Mouse (Mus musculus) MEL (cell line): ENCODE measurements around the gene Bcorl1. TPM values are rescaled to one million over a fixed set of nuclear protein-coding genes. Genes with fewer than 3 reads are reported as not detected.

Experiments
- DNase-seq: peaks from one replicate; pipeline ENCODE4 v3.0.0; 2011; ENCODE audit warnings: low read depth, low spot score
- H3K27ac ChIP-seq: 2 replicates; pipeline ENCODE4 v1.5.1; 2012; ENCODE audit warnings: low read depth, mild to moderate bottlenecking, control low read depth, low read length, moderate library complexity; ENCODE audit not compliant: control insufficient read depth
- H3K27me3 ChIP-seq, 2 experiments: fragments of 150-350 bp in 1 of 2; sonication (generic) in 1 of 2; 2 replicates each; pipeline ENCODE4 v1.6.1; 2012; ENCODE audit warnings: low read length in 2 of 2, mild to moderate bottlenecking in 2 of 2, improper control_type of control experiment in 1 of 2, moderate library complexity in 1 of 2; ENCODE audit not compliant: insufficient read depth in 2 of 2, control insufficient read depth in 1 of 2
- H3K36me3 ChIP-seq, 2 experiments: 2 replicates each; pipeline ENCODE4 v1.6.1; 2012 to 2014; ENCODE audit warnings: low read length in 2 of 2, improper control_type of control experiment in 1 of 2, inconsistent platforms in 1 of 2, mild to moderate bottlenecking in 1 of 2; ENCODE audit not compliant: insufficient read depth in 2 of 2, control insufficient read depth in 1 of 2
- H3K4me1 ChIP-seq, 2 experiments: fragments of 150-350 bp in 1 of 2; sonication (generic) in 1 of 2; 2 replicates each; pipeline ENCODE4 v1.6.1; 2012; ENCODE audit warnings: low read length in 2 of 2, improper control_type of control experiment in 1 of 2, mild to moderate bottlenecking in 1 of 2; ENCODE audit not compliant: insufficient read depth in 2 of 2, control insufficient read depth in 1 of 2
- H3K4me3 ChIP-seq, 2 experiments: fragments of 150-350 bp in 1 of 2; sonication (generic) in 1 of 2; 2 replicates each; pipeline ENCODE4 v1.5.1; 2012; ENCODE audit warnings: low read depth in 2 of 2, low read length in 2 of 2, mild to moderate bottlenecking in 2 of 2, moderate library complexity in 2 of 2, control low read depth in 1 of 2, improper control_type of control experiment in 1 of 2; ENCODE audit not compliant: control insufficient read depth in 1 of 2, insufficient read depth in 1 of 2
- H3K79me2 ChIP-seq: 2 replicates; pipeline ENCODE4 v1.6.1; 2012; ENCODE audit warnings: mild to moderate bottlenecking, low read length, moderate library complexity; ENCODE audit not compliant: control insufficient read depth, poor library complexity, insufficient read depth
- H3K9ac ChIP-seq: 2 replicates; pipeline ENCODE4 v1.6.1; 2012; ENCODE audit warnings: low read depth, mild to moderate bottlenecking, control low read depth, low read length, moderate library complexity; ENCODE audit not compliant: control insufficient read depth, poor library complexity, severe bottlenecking
- H3K9me3 ChIP-seq: fragments of 150-350 bp; sonication (generic); replicated peaks from 2 replicates; pipeline ENCODE4 v1.6.1; 2012; ENCODE audit warnings: mild to moderate bottlenecking, low read length, improper control_type of control experiment, moderate library complexity; ENCODE audit not compliant: insufficient read depth
- CHD1 ChIP-seq: IDR thresholded peaks from 2 replicates; pipeline ENCODE4 v1.6.1; 2012; ENCODE audit warnings: low read depth, mild to moderate bottlenecking, inconsistent platforms, low read length, improper control_type of control experiment
- EP300 ChIP-seq, 2 experiments: IDR thresholded peaks; 2 replicates each; pipeline ENCODE4 v1.6.1; 2011; ENCODE audit warnings: improper control_type of control experiment in 2 of 2, low read length in 2 of 2, low read depth in 1 of 2, mild to moderate bottlenecking in 1 of 2
- GABPA ChIP-seq: IDR thresholded peaks from 2 replicates; pipeline ENCODE4 v1.6.1; 2012; ENCODE audit warnings: low read depth, mild to moderate bottlenecking, inconsistent platforms, low read length, improper control_type of control experiment, moderate library complexity
- GATA1 ChIP-seq: IDR thresholded peaks from 2 replicates; pipeline ENCODE4 v1.6.1; 2011; ENCODE audit warnings: low read depth, low read length, improper control_type of control experiment
- JUND ChIP-seq: IDR thresholded peaks from 2 replicates; pipeline ENCODE4 v1.6.1; 2011; ENCODE audit warnings: low read depth, mild to moderate bottlenecking, improper control_type of control experiment, low read length
- KAT2A ChIP-seq: conservative IDR thresholded peaks from 2 replicates; pipeline ENCODE4 v1.6.1; 2012; ENCODE audit warnings: low read depth, low read length, improper control_type of control experiment, inconsistent platforms
- MAFK ChIP-seq: IDR thresholded peaks from 2 replicates; pipeline ENCODE4 v1.6.1; 2011; ENCODE audit warnings: low read depth, mild to moderate bottlenecking, low read length, improper control_type of control experiment, borderline replicate concordance
- MAX ChIP-seq: IDR thresholded peaks from 2 replicates; pipeline ENCODE4 v1.6.1; 2011; ENCODE audit warnings: low read length, improper control_type of control experiment
- MAZ ChIP-seq: IDR thresholded peaks from 2 replicates; pipeline ENCODE4 v1.6.1; 2012; ENCODE audit warnings: low read depth, mild to moderate bottlenecking, inconsistent platforms, low read length, improper control_type of control experiment
- MEF2A ChIP-seq: IDR thresholded peaks from 2 replicates; pipeline ENCODE4 v1.6.1; 2014; ENCODE audit warnings: low read depth, mild to moderate bottlenecking, inconsistent platforms, low read length, improper control_type of control experiment; ENCODE audit not compliant: poor library complexity, insufficient replicate concordance, severe bottlenecking; ENCODE audit errors: extremely low read depth
- MXI1 ChIP-seq: IDR thresholded peaks from 2 replicates; pipeline ENCODE4 v1.6.1; 2011; ENCODE audit warnings: mild to moderate bottlenecking, low read depth, low read length, improper control_type of control experiment
- MYB ChIP-seq: IDR thresholded peaks from 2 replicates; pipeline ENCODE4 v1.6.1; 2011; ENCODE audit warnings: mild to moderate bottlenecking, low read depth, low read length, improper control_type of control experiment
- MYC ChIP-seq: IDR thresholded peaks from 2 replicates; pipeline ENCODE4 v1.6.1; 2011; ENCODE audit warnings: low read depth, mild to moderate bottlenecking, low read length, improper control_type of control experiment, moderate library complexity
- NELFE ChIP-seq: IDR thresholded peaks from 2 replicates; pipeline ENCODE4 v1.6.1; 2011; ENCODE audit warnings: low read depth, low read length, improper control_type of control experiment
- POLR2A ChIP-seq, 2 experiments: IDR thresholded peaks; 2 replicates each; pipeline ENCODE4 v1.6.1; 2011 to 2012; ENCODE audit warnings: low read length in 2 of 2, mild to moderate bottlenecking in 2 of 2, control low read depth in 1 of 2, improper control_type of control experiment in 1 of 2, low read depth in 1 of 2, moderate library complexity in 1 of 2; ENCODE audit not compliant: control insufficient read depth in 1 of 2, insufficient read depth in 1 of 2, poor library complexity in 1 of 2
- POLR2AphosphoS2 ChIP-seq: IDR thresholded peaks from 2 replicates; pipeline ENCODE4 v1.6.1; 2011; ENCODE audit warnings: low read length, improper control_type of control experiment
- RAD21 ChIP-seq: IDR thresholded peaks from 2 replicates; pipeline ENCODE4 v1.6.1; 2011; ENCODE audit warnings: mild to moderate bottlenecking, low read depth, low read length, improper control_type of control experiment
- RCOR1 ChIP-seq: IDR thresholded peaks from 2 replicates; pipeline ENCODE4 v1.6.1; 2012; ENCODE audit warnings: low read depth, mild to moderate bottlenecking, inconsistent platforms, low read length, improper control_type of control experiment
- SIN3A ChIP-seq: IDR thresholded peaks from 2 replicates; pipeline ENCODE4 v1.6.1; 2012; ENCODE audit warnings: low read length, improper control_type of control experiment, inconsistent platforms
- TAL1 ChIP-seq: IDR thresholded peaks from 2 replicates; pipeline ENCODE4 v1.6.1; 2012; ENCODE audit warnings: mild to moderate bottlenecking, inconsistent platforms, low read length, moderate library complexity, mixed read lengths
- TBP ChIP-seq: IDR thresholded peaks from 2 replicates; pipeline ENCODE4 v1.8.0; 2011; ENCODE audit warnings: low read depth, low read length, improper control_type of control experiment
- TCF12 ChIP-seq: IDR thresholded peaks from 2 replicates; pipeline ENCODE4 v1.6.1; 2014; ENCODE audit warnings: low read depth, mild to moderate bottlenecking, inconsistent platforms, low read length, improper control_type of control experiment, moderate library complexity
- UBTF ChIP-seq: IDR thresholded peaks from 2 replicates; pipeline ENCODE4 v1.6.1; 2012; ENCODE audit warnings: low read depth, mild to moderate bottlenecking, inconsistent platforms, low read length, improper control_type of control experiment, moderate library complexity, borderline replicate concordance; ENCODE audit not compliant: insufficient read depth
- USF1 ChIP-seq: IDR thresholded peaks from 2 replicates; pipeline ENCODE4 v1.6.1; 2014; ENCODE audit warnings: low read depth, mild to moderate bottlenecking, inconsistent platforms, low read length, improper control_type of control experiment, moderate library complexity
- ZKSCAN1 ChIP-seq: IDR thresholded peaks from 2 replicates; pipeline ENCODE4 v1.6.1; 2012; ENCODE audit warnings: low read depth, mild to moderate bottlenecking, inconsistent platforms, low read length, improper control_type of control experiment, moderate library complexity
- ZNF384 ChIP-seq: IDR thresholded peaks from 2 replicates; pipeline ENCODE4 v1.6.1; 2012; ENCODE audit warnings: low read depth, mild to moderate bottlenecking, inconsistent platforms, low read length, improper control_type of control experiment
- polyA plus RNA-seq, 2 experiments: library from polyadenylated mRNA; stranded (reverse) in 1 of 2; unstranded in 1 of 2; fragments of >175 nt in 1 of 2; fragments of >200 nt in 1 of 2; gene quantifications; 2 replicates each; pipeline versions ENCODE4 v1.2.1 to v1.2.4; 2012; ENCODE audit warnings: low replicate concordance in 2 of 2, low read depth in 1 of 2; ENCODE audit not compliant: insufficient read length in 2 of 2, insufficient read depth in 1 of 2, missing spikeins in 1 of 2
- total RNA-seq: library from RNA; depleted of rRNA; stranded (reverse); fragments of 300-350 nt; gene quantifications from 2 replicates; pipeline ENCODE4 v1.2.3, GENCODE M21; 2012; rRNA removed

Bcorl1 gene
- 3.0 and 3.6 TPM in 2 replicates for total RNA-seq
- 10 to 100 TPM in 1 of 2 experiments, not detected in 1; 12.9 TPM for polyA plus RNA-seq

- Histone ChIP-seq H3K36me3 (no peaks in the 10 kb centered on the region; a peak in 1 of 4 replicates), H3K27ac (peak within 1 kb of the TSS; percentile 12; the same call in 1 of the 2 replicates), H3K27me3 (no peaks in the 10 kb centered on the region), H3K9ac (peak within 1 kb of the TSS; percentile 76), H3K4me1 (peaks cover 0 to 5% of the 10 kb centered on the region in 2 experiments; a peak in 2 of 4 replicates), H3K9me3 (no peaks in the 10 kb centered on the region), H3K79me2 (peaks cover 3% of the 10 kb centered on the region), H3K4me3 (peak within 1 kb of the TSS; percentile 80 to 87)
- DNase-seq: peak; percentile 65
- TF ChIP-seq JUND (no peak), SIN3A (peak; percentile 33; the same call in 1 of the 2 replicates), MYC (no peak), RCOR1 (no peak), GABPA (no peak), MXI1 (peak; percentile 55; the same call in 1 of the 2 replicates), USF1 (peak; percentile 66), POLR2A (IDR thresholded peaks at IDR 0.05; ENCODE audit: control insufficient read depth in 1 of 2, insufficient read depth in 1 of 2, low read depth in 1 of 2, low read length in 2 of 2, poor library complexity in 1 of 2) (peak in 1 of 2 experiments; percentile 48; a peak in 1 of 4 replicates), CHD1 (no peak), TAL1 (no peak), NELFE (0 out of 2 replicates have a peak, but pooled peaks have one; percentile 36), MEF2A (no peak), MYB (no peak), TBP (no peak), RAD21 (no peak), MAX (no peak), EP300 (IDR thresholded peaks at IDR 0.05; ENCODE audit: low read depth in 1 of 2, low read length in 2 of 2) (no peak)
Measured at GRCm38 (mm10) chrX:48341141-48341540, at the start of gene Bcorl1. Gene Bcorl1, plus strand, starts transcription at chrX:48341358.

DNA sequence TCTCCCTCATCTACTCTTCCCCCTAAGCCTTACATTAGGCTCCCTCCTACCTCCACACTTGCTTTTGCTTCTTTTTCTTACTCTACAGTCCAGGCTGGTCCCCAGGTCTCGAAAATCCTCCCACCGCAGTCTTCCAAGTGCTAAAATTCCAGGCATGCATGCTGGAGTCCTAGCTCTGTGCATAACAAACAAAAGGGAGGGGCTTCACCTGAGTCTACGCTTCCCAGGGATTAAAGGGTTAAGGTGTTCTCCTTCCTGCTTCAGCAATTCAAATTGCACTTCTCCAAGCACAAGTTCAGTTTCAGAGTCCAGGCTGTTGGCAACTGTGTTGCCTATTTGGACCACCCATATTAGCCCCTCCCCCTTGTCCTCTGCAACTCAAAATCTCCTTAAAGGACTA, 49.7 kb upstream of the Bcorl1 start:
- H3K4me1 ChIP-seq: no peaks in the 10 kb centered on the region
- no peak for TF ChIP-seq MAFK
- TF ChIP-seq MXI1: no peak
- no peak for TF ChIP-seq ZKSCAN1
- TF ChIP-seq SIN3A: no peak
- no peak for TF ChIP-seq RAD21
- TF ChIP-seq CHD1: no peak
- TF ChIP-seq MAZ: no peak
- TF ChIP-seq GABPA: no peak
- no peak for TF ChIP-seq POLR2AphosphoS2
- no peak for TF ChIP-seq KAT2A
- TF ChIP-seq JUND: no peak
- no peak for TF ChIP-seq TBP
- no peak for TF ChIP-seq GATA1
- no peak for TF ChIP-seq NELFE
- no peak for TF ChIP-seq MAX
- TF ChIP-seq TCF12: no peak
- no peak for TF ChIP-seq ZNF384
- no peak for TF ChIP-seq EP300 (IDR thresholded peaks at IDR 0.05; ENCODE audit: low read depth in 1 of 2, low read length in 2 of 2)
- TF ChIP-seq UBTF: no peak
- no peak for TF ChIP-seq MYC
- no peaks in the 10 kb centered on the region for H3K9me3 ChIP-seq

More for the DNA sequence above, 49.7 kb upstream of the Bcorl1 start:
- no peak overlapping the region for H3K4me3 ChIP-seq
- H3K36me3 ChIP-seq: no peaks in the 10 kb centered on the region
- no peak overlapping the region for H3K9ac ChIP-seq
- DNase-seq: no peak
- no peak overlapping the region for H3K27ac ChIP-seq
- H3K27me3 ChIP-seq: no peaks in the 10 kb centered on the region
- no peaks in the 10 kb centered on the region for H3K79me2 ChIP-seq
